Mouse (Mus musculus) embryonic facial prominence, embryonic 11.5 days (tissue): ENCODE data around the gene Alad. TPM values are rescaled to one million over a fixed set of nuclear protein-coding genes. Genes with fewer than 3 reads are reported as not detected.

ENCODE experiments used
- ATAC-seq: fragments of 200-750 bp; cut with Nextera tagmentation; replicated peaks from 2 replicates; pipeline ENCODE4 v1.8.0; 2017; ENCODE audit warnings: low read depth; ENCODE audit not compliant: insufficient number of reproducible peaks, low FRiP score, low TSS enrichment
- DNase-seq: peaks from one replicate; pipeline ENCODE4 v3.0.0-alpha.2; 2015; ENCODE audit warnings: low spot score
- H3K27ac ChIP-seq: fragments of 300-500 bp; sonication (generic); replicated peaks from 2 replicates; pipeline ENCODE4 v1.5.1; 2014; ENCODE audit warnings: mild to moderate bottlenecking, low read depth, low read length, control low read depth
- H3K27me3 ChIP-seq: fragments of 300-500 bp; sonication (generic); 2 replicates; pipeline ENCODE4 v1.6.1; 2014; ENCODE audit warnings: mild to moderate bottlenecking, low read length, moderate library complexity, mixed read lengths; ENCODE audit not compliant: control insufficient read depth, insufficient read depth
- H3K36me3 ChIP-seq: fragments of 300-500 bp; sonication (generic); replicated peaks from 2 replicates; pipeline ENCODE4 v1.6.1; 2014; ENCODE audit warnings: low read depth, mild to moderate bottlenecking, low read length, moderate library complexity, mixed read lengths; ENCODE audit not compliant: control insufficient read depth, insufficient read depth
- H3K4me1 ChIP-seq: fragments of 300-500 bp; sonication (generic); 2 replicates; pipeline ENCODE4 v1.6.1; 2014; ENCODE audit warnings: low read length, mixed read lengths; ENCODE audit not compliant: control insufficient read depth, insufficient read depth
- H3K4me2 ChIP-seq: fragments of 300-500 bp; sonication (generic); 2 replicates; pipeline ENCODE4 v1.6.1; 2014; ENCODE audit warnings: low read depth, mild to moderate bottlenecking, control low read depth, low read length, moderate library complexity
- H3K4me3 ChIP-seq: fragments of 300-500 bp; sonication (generic); 2 replicates; pipeline ENCODE4 v1.5.1; 2014; ENCODE audit warnings: low read depth, low read length, control low read depth
- H3K9ac ChIP-seq: fragments of 300-500 bp; sonication (generic); replicated peaks from 2 replicates; pipeline ENCODE4 v1.6.1; 2014; ENCODE audit warnings: mild to moderate bottlenecking, control low read depth, low read length
- H3K9me3 ChIP-seq: fragments of 300-500 bp; sonication (generic); replicated peaks from 2 replicates; pipeline ENCODE4 v1.6.1; 2016; ENCODE audit warnings: mild to moderate bottlenecking, low read length, inconsistent platforms, mixed read lengths; ENCODE audit not compliant: control insufficient read depth
- WGBS: fragments of 180-500 bp; shearing (Covaris S2); extraction: QIAGEN DNeasy Blood & Tissue Kit; methylation state at CpG from one replicate; pipeline ENCODE4 v1.1.7; 2014; 5-methylcytosine and 5-hydroxymethylcytosine counted together
- polyA plus RNA-seq: library from polyadenylated mRNA; unstranded; fragments of >200 nt; fragmentation: Nextera tagmentation; extraction: Ambion mirVana; gene quantifications from 2 replicates; pipeline ENCODE4 v1.2.1, GENCODE M21; 2014

Alad gene
- polyA plus RNA-seq, 1 experiment from 2014 or later = 90.2 TPM

DNA sequence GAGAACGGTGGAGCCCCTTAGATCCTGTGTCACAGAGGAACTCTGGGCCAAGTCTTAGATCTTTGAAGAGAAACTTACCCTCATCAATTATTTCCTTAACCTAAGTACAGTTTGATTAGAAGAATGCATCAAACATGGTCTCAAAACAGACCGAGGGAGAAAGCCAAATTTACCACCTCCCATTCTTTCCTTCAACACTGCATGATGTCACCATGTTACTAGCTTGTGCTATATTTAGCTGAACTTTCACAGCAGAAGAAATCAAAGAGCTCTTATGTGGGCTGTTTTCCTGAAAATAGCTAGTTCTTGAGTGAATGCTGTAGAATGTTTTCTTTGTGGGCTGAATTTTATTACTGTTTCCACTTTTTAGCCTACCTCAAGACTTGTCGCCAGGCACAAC is 37.7 kb upstream of the Alad start:
- H3K9me3 ChIP-seq = no peaks in the 10 kb centered on the region
- DNase-seq (no peak), ATAC-seq (no peak)
- no peak overlapping the region for H3K9ac ChIP-seq
- no peak overlapping the region for H3K4me3 ChIP-seq
- H3K27me3 ChIP-seq = no peaks in the 10 kb centered on the region
- no peak overlapping the region for H3K4me2 ChIP-seq
- 70% methylated on average over 3 of the region's 3 CpGs for WGBS
- H3K4me1 ChIP-seq = no peaks in the 10 kb centered on the region
- H3K36me3 ChIP-seq = no peaks in the 10 kb centered on the region
- H3K27ac ChIP-seq = no peak overlapping the region

DNA sequence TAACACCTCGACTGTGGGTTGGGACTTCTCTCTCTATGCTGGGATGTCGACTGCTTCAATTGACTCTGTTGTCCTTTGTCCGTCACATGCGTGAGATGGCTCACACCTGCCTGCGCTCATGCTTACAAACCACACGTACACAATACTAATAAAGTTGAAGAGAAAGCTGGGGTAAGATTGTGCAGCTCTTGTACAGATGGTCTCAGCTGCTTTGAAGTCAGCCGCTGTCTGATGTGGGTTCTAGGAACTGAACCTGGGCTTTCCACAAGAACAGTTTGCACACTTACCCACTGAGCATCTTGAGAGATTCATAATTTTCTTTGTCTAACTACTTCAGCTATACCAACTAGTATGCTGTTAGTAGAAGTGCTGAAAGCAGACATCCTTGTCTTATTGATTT is 32.2 kb upstream of the Alad start:
- Histone ChIP-seq H3K9ac (no peak overlapping the region), H3K4me3 (no peak overlapping the region), H3K27ac (no peak overlapping the region), H3K9me3 (no peaks in the 10 kb centered on the region), H3K4me1 (no peaks in the 10 kb centered on the region), H3K36me3 (no peaks in the 10 kb centered on the region), H3K27me3 (no peaks in the 10 kb centered on the region), H3K4me2 (no peak overlapping the region)
- WGBS = 90% methylated on average over 7 of the region's 7 CpGs
- ATAC-seq = no peak
- DNase-seq = no peak

DNA sequence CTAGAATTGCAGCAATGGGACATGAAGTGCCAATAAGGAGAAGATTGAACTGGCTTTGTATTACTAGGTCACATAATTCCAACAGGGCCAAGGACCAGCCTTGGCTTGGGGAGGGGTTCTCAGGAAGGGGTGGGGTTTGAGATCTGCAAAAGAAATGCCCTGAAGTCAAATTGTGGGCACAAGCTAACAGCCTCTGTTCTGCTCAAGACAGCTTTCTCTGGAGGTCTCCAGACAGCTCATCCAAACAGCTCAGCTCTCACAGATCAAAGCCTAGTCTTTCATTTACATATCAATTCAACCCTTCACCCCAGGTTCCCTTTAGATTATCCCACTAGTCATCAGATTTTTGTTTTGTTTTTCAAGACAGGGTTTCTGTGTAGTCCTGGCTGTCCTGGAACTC is 25.1 kb upstream of the Alad start:
- Histone ChIP-seq H3K4me1 (no peaks in the 10 kb centered on the region), H3K27me3 (no peaks in the 10 kb centered on the region), H3K36me3 (no peaks in the 10 kb centered on the region), H3K4me2 (no peak overlapping the region), H3K4me3 (no peak overlapping the region), H3K9ac (no peak overlapping the region), H3K27ac (no peak overlapping the region), H3K9me3 (no peaks in the 10 kb centered on the region)
- DNase-seq = no peak
- no peak for ATAC-seq

DNA sequence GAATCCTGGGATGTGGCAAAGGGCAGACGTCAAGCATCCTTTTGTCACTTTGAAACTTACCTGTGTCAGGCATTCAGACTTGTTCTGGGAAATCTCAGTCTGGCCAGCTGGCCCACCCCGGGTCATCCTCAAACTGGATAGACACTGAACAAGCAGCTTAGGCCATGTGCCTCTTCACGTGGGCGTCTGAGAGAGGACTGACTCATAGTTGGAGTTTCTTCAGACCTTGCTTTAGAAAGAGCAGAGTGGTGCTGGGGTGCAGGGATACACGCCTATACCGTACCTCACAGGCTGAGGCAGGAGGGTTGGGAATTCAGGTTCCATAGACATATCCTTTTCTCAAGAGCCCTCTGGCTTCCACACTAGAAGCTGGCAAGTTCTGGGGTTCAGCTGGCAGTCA is 24.1 kb upstream of the Alad start:
- Histone ChIP-seq H3K9me3 (no peaks in the 10 kb centered on the region), H3K4me2 (no peak overlapping the region), H3K27ac (no peak overlapping the region), H3K4me3 (no peak overlapping the region), H3K9ac (no peak overlapping the region), H3K4me1 (no peaks in the 10 kb centered on the region), H3K27me3 (no peaks in the 10 kb centered on the region), H3K36me3 (no peaks in the 10 kb centered on the region)
- WGBS = 88% methylated on average over 6 of the region's 6 CpGs
- DNase-seq (no peak), ATAC-seq (no peak)

DNA sequence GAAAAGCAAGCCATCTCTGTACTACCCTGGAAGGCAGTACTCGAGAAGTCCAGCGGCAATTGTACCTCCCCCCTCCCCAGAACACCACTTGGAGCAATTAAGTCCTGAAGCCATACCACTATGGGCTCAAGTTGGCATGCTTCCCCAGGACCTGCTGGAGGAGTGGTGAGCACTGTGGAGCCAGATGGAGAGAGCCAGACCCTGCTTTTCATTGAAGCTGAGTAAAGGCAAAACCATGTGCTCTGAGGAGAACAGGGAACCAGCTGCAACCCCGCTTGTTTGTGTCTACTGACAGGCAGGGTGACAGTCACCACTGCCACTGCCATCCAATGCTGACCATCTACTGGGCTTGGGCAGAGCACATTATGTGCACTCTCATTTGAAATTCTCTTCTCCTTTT is 22.1 kb upstream of the Alad start:
- Histone ChIP-seq H3K9me3 (no peaks in the 10 kb centered on the region), H3K27ac (no peak overlapping the region), H3K36me3 (no peaks in the 10 kb centered on the region), H3K27me3 (no peaks in the 10 kb centered on the region), H3K4me3 (no peak overlapping the region), H3K4me2 (no peak overlapping the region), H3K4me1 (no peaks in the 10 kb centered on the region), H3K9ac (no peak overlapping the region)
- DNase-seq = no peak
- WGBS = 70% methylated on average over 3 of the region's 3 CpGs
- no peak for ATAC-seq

DNA sequence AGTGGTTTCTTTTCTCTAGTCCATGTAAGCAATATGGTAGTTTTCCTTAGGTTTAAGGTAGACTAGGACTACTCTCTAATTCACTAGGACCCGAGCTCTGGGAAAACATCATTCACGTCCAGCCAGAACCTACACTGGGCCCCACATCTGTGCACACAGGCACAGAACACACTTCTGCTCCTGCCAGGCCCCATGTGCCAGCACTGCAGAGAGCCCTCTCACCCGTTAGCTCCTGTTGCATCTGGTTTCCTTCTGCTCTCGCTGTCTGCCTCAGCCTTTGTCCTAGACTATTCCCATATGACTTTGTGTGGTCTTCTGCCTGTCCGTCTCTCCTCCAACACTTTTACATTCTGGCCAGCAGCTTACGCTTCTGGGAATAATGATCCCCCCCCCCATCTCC is 14.0 kb upstream of the Alad start:
- Histone ChIP-seq H3K4me2 (no peak overlapping the region), H3K36me3 (no peaks in the 10 kb centered on the region), H3K27me3 (no peaks in the 10 kb centered on the region), H3K27ac (no peak overlapping the region), H3K9me3 (no peaks in the 10 kb centered on the region), H3K4me1 (no peaks in the 10 kb centered on the region), H3K9ac (no peak overlapping the region), H3K4me3 (no peak overlapping the region)
- WGBS = 78% methylated on average over 6 of the region's 6 CpGs
- DNase-seq (no peak), ATAC-seq (no peak)

DNA sequence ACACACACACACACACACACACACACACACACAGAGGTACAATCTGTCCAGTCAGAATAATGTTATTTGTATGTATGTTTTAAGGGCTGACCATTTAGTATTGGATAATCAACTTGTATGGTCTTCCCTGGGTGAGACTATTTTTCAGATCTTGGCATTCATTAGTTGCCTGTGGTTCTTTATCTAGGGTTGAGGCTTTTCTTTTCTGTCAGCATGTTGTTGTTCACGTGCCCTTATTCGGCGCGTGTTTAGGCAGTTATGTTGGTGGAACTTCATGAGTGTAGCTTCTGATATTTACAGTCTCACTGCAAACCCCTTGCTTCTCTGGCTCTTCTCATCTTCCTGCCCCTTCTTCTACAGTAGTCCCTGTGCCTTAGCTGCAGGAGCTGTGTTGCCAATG is 7.9 kb upstream of the Alad start:
- 94% methylated on average over 4 of the region's 4 CpGs for WGBS

DNA sequence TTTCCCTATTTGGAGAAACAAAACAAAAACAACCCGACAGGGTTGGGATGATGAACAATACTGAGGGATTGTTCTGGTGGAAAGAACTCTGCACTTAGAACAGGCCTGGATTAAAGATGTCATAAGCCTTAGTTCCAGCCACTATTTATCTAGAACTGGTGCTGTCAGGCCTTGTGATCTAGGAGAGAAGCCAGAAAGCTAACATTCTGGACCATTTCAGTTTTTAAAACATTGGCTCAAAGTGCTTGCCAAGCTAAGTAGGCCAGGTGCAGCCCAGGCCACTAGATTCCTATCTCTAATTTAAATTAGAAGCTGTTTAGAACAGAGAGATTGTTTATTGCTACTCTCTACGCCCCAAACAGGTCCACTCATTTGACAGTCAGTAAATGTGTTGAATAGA is 6.5 kb upstream of the Alad start:
- H3K27ac ChIP-seq = no peak overlapping the region
- 62% methylated on average over 2 of the region's 2 CpGs for WGBS
- H3K36me3 ChIP-seq = no peaks in the 10 kb centered on the region
- no peak for DNase-seq
- peaks cover 2% of the 10 kb centered on the region; the same call in 1 of the 2 replicates for H3K4me1 ChIP-seq
- H3K4me3 ChIP-seq = no peak overlapping the region
- no peaks in the 10 kb centered on the region for H3K9me3 ChIP-seq
- H3K9ac ChIP-seq = no peak overlapping the region
- H3K27me3 ChIP-seq = no peaks in the 10 kb centered on the region
- no peak for ATAC-seq
- H3K4me2 ChIP-seq = no peak overlapping the region

More for the DNA sequence above, 7.9 kb upstream of the Alad start:
- Histone ChIP-seq H3K27me3 (no peaks in the 10 kb centered on the region), H3K27ac (no peak overlapping the region), H3K9ac (no peak overlapping the region), H3K4me3 (no peak overlapping the region), H3K4me2 (no peak overlapping the region), H3K9me3 (no peaks in the 10 kb centered on the region), H3K36me3 (no peaks in the 10 kb centered on the region), H3K4me1 (peaks cover 2% of the 10 kb centered on the region; the same call in 1 of the 2 replicates)
- DNase-seq (no peak), ATAC-seq (no peak)

DNA sequence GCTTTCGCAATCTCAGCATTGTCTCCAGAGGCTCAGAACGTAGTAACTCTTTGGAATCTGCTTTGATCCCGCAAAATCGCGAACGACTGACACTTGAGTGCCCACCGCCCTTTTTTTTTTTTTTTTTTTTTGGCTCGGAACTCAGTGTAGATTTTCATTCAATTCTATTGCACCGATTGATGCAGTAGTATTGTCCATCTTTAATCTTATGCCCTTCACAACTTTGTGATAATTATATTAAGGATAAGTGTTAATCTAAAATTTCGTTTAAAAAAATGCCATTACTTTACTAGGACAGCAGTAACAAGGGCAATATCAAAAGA is 5.7 kb upstream of the Alad start:
- Histone ChIP-seq H3K9ac (no peak overlapping the region), H3K36me3 (no peaks in the 10 kb centered on the region), H3K27me3 (no peaks in the 10 kb centered on the region), H3K9me3 (no peaks in the 10 kb centered on the region), H3K4me1 (peaks cover 2% of the 10 kb centered on the region), H3K4me2 (peak overlapping the region; percentile 27; the same call in 1 of the 2 replicates), H3K27ac (no peak overlapping the region), H3K4me3 (peak overlapping the region; percentile 79)
- 2% methylated on average over 10 of the region's 10 CpGs for WGBS
- no peak for DNase-seq
- ATAC-seq = no peak
